9 mouse cellular contexts compared by ENCODE assay signal in genomic region chr2:105370698-105371097, GRCm38 (mm10). TPM values are rescaled to one million over a fixed set of nuclear protein-coding genes. Genes with fewer than 3 reads are reported as not detected.
DNase-seq lines count a peak whose midpoint lies in the region; ATAC-seq and TF ChIP-seq lines count a peak whose summit lies in the region.
"Had no signal": no experiment of that assay in that cellular context is flagged by ENCODE, and none has a peak within 500 bp of the region (broad histone marks: within the 10 kb centered on the region; RNA-seq: fewer than 3 reads in every experiment).

No protein-coding gene starts in this region.

- H3K4me1 ChIP-seq in hindbrain, postnatal 0 days (ENCODE audit: insufficient read depth, low read length) = no peaks in the 10 kb centered on the region

- H3K4me3 ChIP-seq in left cerebral cortex, adult 2 months = peak overlapping the region; percentile 39
- peak overlapping the region; percentile 14; the same call in 1 of the 2 replicates for H3K4me3 ChIP-seq in hindbrain, postnatal 0 days (ENCODE audit: low read length)

- 25% methylated on average over 14 of the region's 14 CpGs for WGBS in hindbrain, postnatal 0 days

- H3K27ac ChIP-seq in left cerebral cortex, adult 2 months = no peak overlapping the region
- H3K27ac ChIP-seq in hindbrain, postnatal 0 days = 0 out of 2 replicates have a peak overlapping the region, but pooled peaks have one; percentile 8

- no peak for TF ChIP-seq CTCF in left cerebral cortex, adult 2 months (IDR thresholded peaks at IDR 0.05)
- no peak for TF ChIP-seq CTCF in hindbrain, postnatal 0 days (IDR thresholded peaks at IDR 0.05; ENCODE audit: low read depth)

- H3K9ac ChIP-seq in hindbrain, postnatal 0 days (replicated peaks; ENCODE audit: low read length) = no peak overlapping the region

- ATAC-seq in hindbrain, postnatal 0 days = peak; percentile 68
- no peak for ATAC-seq in CD4-positive, CD25-positive, alpha-beta regulatory T cell, adult 4 months

- peak overlapping the region; percentile 46 for H3K4me2 ChIP-seq in hindbrain, postnatal 0 days (ENCODE audit: low read depth, low read length)

- H3K9me3 ChIP-seq in hindbrain, postnatal 0 days (ENCODE audit: low read length) = no peaks in the 10 kb centered on the region

- no peaks in the 10 kb centered on the region for H3K36me3 ChIP-seq in hindbrain, postnatal 0 days (ENCODE audit: insufficient read depth, low read length)

- H3K27me3 ChIP-seq in hindbrain, postnatal 0 days (ENCODE audit: insufficient read depth, low read length) = no peaks in the 10 kb centered on the region

- intact Hi-C loops in left cerebral cortex, adult 2 months (cut with DNase I) = no loop called here
- intact Hi-C loops in left cerebral cortex, postnatal 4 days (cut with DNase I) = no loop called here

- DNase-seq in cerebellum, adult 9-10 months = peak; percentile 4
- DNase-seq in cerebellum, postnatal 4 days (ENCODE audit: low spot score in 2 of 2) = no peak
- peak in 1 of 2 experiments; percentile 10 for DNase-seq in left cerebral cortex, adult 2 months (ENCODE audit: extremely low spot score in 1 of 2, low spot score in 2 of 2)
- DNase-seq in left cerebral cortex, postnatal 4 days = no peak
- peak; percentile 10 for DNase-seq in hindbrain, postnatal 0 days (ENCODE audit: low spot score)
- peak; percentile 36 for DNase-seq in retina, postnatal 1 day
- no peak for DNase-seq in adrenal gland, postnatal 10 days
- DNase-seq: thymus, adult 2 months had no signal

RNA-seq across cellular contexts. Expression of gene Rcn1, which starts 28.4 kb away (rescaled TPM):
- total RNA-seq in left cerebral cortex, adult 2 months (2021) = 10 to 100 TPM; 18.2 to 22.8 TPM
- 10 to 100 TPM; 36.6 to 43.5 TPM for total RNA-seq in left cerebral cortex, postnatal 4 days (2021)
- 27.7 and 32.5 TPM in 2 replicates for total RNA-seq in hindbrain, postnatal 0 days (2014; rRNA removed)
- polyA plus RNA-seq in hindbrain, postnatal 0 days (2015; fragmentation: Nextera tagmentation; extraction: Ambion mirVana) = 61.2 and 64.2 TPM in 2 replicates
- 10 to 100 TPM; 63.7 to 86.3 TPM for total RNA-seq in adrenal gland, postnatal 10 days (2021)
- 10 to 100 TPM; 13.3 to 16.9 TPM for polyA plus RNA-seq in CD4-positive, CD25-positive, alpha-beta regulatory T cell, adult 4 months (2017; shearing (Covaris generic))

Comparison
In these comparisons a context has a peak if more than half of its experiments do, and no peak if none do; other contexts are left out.
1. DNase-seq: peak in cerebellum, adult 9-10 months (single experiment), hindbrain, postnatal 0 days (single experiment) and retina, postnatal 1 day (single experiment); none in cerebellum, postnatal 4 days (0 of 2), left cerebral cortex, postnatal 4 days (single experiment) and adrenal gland, postnatal 10 days (single experiment).